Mouse (Mus musculus) forebrain, embryonic 13.5 days (tissue): Measurements from ENCODE around the gene Gldc. TPM values are rescaled to one million over a fixed set of nuclear protein-coding genes. Genes with fewer than 3 reads are reported as not detected.
A peak's percentile ranks its signal among the peaks of the same experiment; 100 is the strongest.

Experiments used
- ATAC-seq: fragments of 200-750 bp; cut with Nextera tagmentation; 2 replicates; pipeline ENCODE4 v1.8.0; 2017
- H3K27ac ChIP-seq: fragments of 300-500 bp; sonication (generic); 2 replicates; pipeline ENCODE4 v1.5.1; 2015; ENCODE audit warnings: inconsistent platforms, mild to moderate bottlenecking, moderate library complexity
- H3K27me3 ChIP-seq: fragments of 300-500 bp; sonication (generic); 2 replicates; pipeline ENCODE4 v1.6.1; 2015; ENCODE audit warnings: mild to moderate bottlenecking, inconsistent platforms
- H3K36me3 ChIP-seq: fragments of 300-500 bp; sonication (generic); 2 replicates; pipeline ENCODE4 v1.6.1; 2015; ENCODE audit warnings: mild to moderate bottlenecking, inconsistent platforms; ENCODE audit not compliant: poor library complexity, severe bottlenecking
- H3K4me1 ChIP-seq: fragments of 300-500 bp; sonication (generic); 2 replicates; pipeline ENCODE4 v1.6.1; 2015; ENCODE audit warnings: inconsistent platforms
- H3K4me2 ChIP-seq: fragments of 300-500 bp; sonication (generic); 2 replicates; pipeline ENCODE4 v1.6.1; 2015; ENCODE audit warnings: inconsistent platforms, mild to moderate bottlenecking, moderate library complexity
- H3K4me3 ChIP-seq: fragments of 300-500 bp; sonication (generic); 2 replicates; pipeline ENCODE4 v1.5.1; 2015; ENCODE audit warnings: mild to moderate bottlenecking, inconsistent platforms
- H3K9ac ChIP-seq: fragments of 300-500 bp; sonication (generic); 2 replicates; pipeline ENCODE4 v1.6.1; 2015; ENCODE audit warnings: mild to moderate bottlenecking, inconsistent platforms
- H3K9me3 ChIP-seq: fragments of 300-500 bp; sonication (generic); replicated peaks from 2 replicates; pipeline ENCODE4 v1.6.1; 2016; ENCODE audit warnings: inconsistent platforms
- WGBS: fragments of 180-500 bp; shearing (Covaris S2); methylation state at CpG from one replicate; pipeline ENCODE4 v1.1.7; 2015; 5-methylcytosine and 5-hydroxymethylcytosine counted together
- polyA plus RNA-seq: library from polyadenylated mRNA; unstranded; fragments of >200 nt; fragmentation: Nextera tagmentation; extraction: Ambion mirVana; gene quantifications from 2 replicates; pipeline ENCODE4 v1.2.1, GENCODE M21; 2015

Gene Gldc
- polyA plus RNA-seq, 1 experiment from 2014 or later = 23.5 TPM

- Histone ChIP-seq H3K9me3 (no peaks in the 10 kb centered on the region), H3K4me3 (no peak overlapping the region), H3K27me3 (no peaks in the 10 kb centered on the region), H3K4me2 (no peak overlapping the region), H3K36me3 (0 out of 2 replicates have a peak, but pooled peaks cover 5% of the 10 kb centered on the region), H3K27ac (no peak overlapping the region; the same call in 1 of the 2 replicates), H3K4me1 (peaks cover 54% of the 10 kb centered on the region), H3K9ac (no peak overlapping the region)
- 91% methylated on average over 5 of the region's 5 CpGs for WGBS
- no peak for ATAC-seq
Observed at GRCm38 (mm10) chr19:30115606-30116005, 59.6 kb downstream of the Gldc start.

- Histone ChIP-seq H3K4me1 (peaks cover 53% of the 10 kb centered on the region), H3K9ac (no peak overlapping the region), H3K36me3 (peaks cover 11% of the 10 kb centered on the region; the same call in 1 of the 2 replicates), H3K27ac (0 out of 2 replicates have a peak overlapping the region, but pooled peaks have one; percentile 19), H3K4me3 (no peak overlapping the region), H3K27me3 (no peaks in the 10 kb centered on the region), H3K4me2 (peak overlapping the region; percentile 20; the same call in 1 of the 2 replicates), H3K9me3 (no peaks in the 10 kb centered on the region)
- no peak; the same call in 1 of the 2 replicates for ATAC-seq
- 43% methylated on average over 14 of the region's 14 CpGs for WGBS
Observed at GRCm38 (mm10) chr19:30114919-30115441, 60.2 kb downstream of the Gldc start.

- Histone ChIP-seq H3K9me3 (no peaks in the 10 kb centered on the region), H3K4me2 (no peak overlapping the region), H3K27ac (peak overlapping the region; percentile 54; the same call in 1 of the 2 replicates), H3K4me3 (no peak overlapping the region), H3K36me3 (peaks cover 15% of the 10 kb centered on the region; the same call in 1 of the 2 replicates), H3K4me1 (peaks cover 40% of the 10 kb centered on the region), H3K9ac (no peak overlapping the region), H3K27me3 (no peaks in the 10 kb centered on the region)
- ATAC-seq = no peak
- WGBS = 46% methylated on average over 16 of the region's 16 CpGs
Observed at GRCm38 (mm10) chr19:30112961-30113688, 62.1 kb downstream of the Gldc start.

- 99% methylated on average over 3 of the region's 3 CpGs for WGBS
- H3K4me1 ChIP-seq = peaks cover 33% of the 10 kb centered on the region
- ATAC-seq = no peak
Observed at GRCm38 (mm10) chr19:30111421-30111820, 63.8 kb downstream of the Gldc start.

GRCm38 (mm10) chr19:30109122-30109521 is 66.1 kb downstream of the Gldc start:
- 60% methylated on average over 6 of the region's 6 CpGs for WGBS
- Histone ChIP-seq H3K4me3 (no peak overlapping the region), H3K27me3 (no peaks in the 10 kb centered on the region), H3K27ac (peak overlapping the region; percentile 57), H3K4me1 (peaks cover 22% of the 10 kb centered on the region), H3K4me2 (no peak overlapping the region), H3K9ac (no peak overlapping the region), H3K36me3 (peaks cover 23% of the 10 kb centered on the region; the same call in 1 of the 2 replicates), H3K9me3 (no peaks in the 10 kb centered on the region)
- peak; percentile 44 for ATAC-seq

More at GRCm38 (mm10) chr19:30111421-30111820, 63.8 kb downstream of the Gldc start:
- Histone ChIP-seq H3K36me3 (peaks cover 15% of the 10 kb centered on the region; the same call in 1 of the 2 replicates), H3K27me3 (no peaks in the 10 kb centered on the region), H3K9me3 (no peaks in the 10 kb centered on the region), H3K4me3 (no peak overlapping the region), H3K9ac (no peak overlapping the region), H3K4me2 (no peak overlapping the region), H3K27ac (no peak overlapping the region)

- no peaks in the 10 kb centered on the region for H3K9me3 ChIP-seq
- no peak overlapping the region for H3K4me2 ChIP-seq
- no peak overlapping the region for H3K9ac ChIP-seq
- peak overlapping the region; percentile 57 for H3K27ac ChIP-seq
- ATAC-seq = no peak
- peaks cover 21% of the 10 kb centered on the region for H3K4me1 ChIP-seq
- H3K27me3 ChIP-seq = no peaks in the 10 kb centered on the region
- H3K4me3 ChIP-seq = no peak overlapping the region
- peaks cover 25% of the 10 kb centered on the region; the same call in 1 of the 2 replicates for H3K36me3 ChIP-seq
Observed at GRCm38 (mm10) chr19:30108616-30109015, 66.6 kb downstream of the Gldc start.

- peaks cover 33% of the 10 kb centered on the region for H3K36me3 ChIP-seq
- H3K27me3 ChIP-seq = no peaks in the 10 kb centered on the region
- no peak overlapping the region for H3K4me2 ChIP-seq
- no peak overlapping the region for H3K4me3 ChIP-seq
- ATAC-seq = no peak
- 0 out of 2 replicates have a peak, but pooled peaks cover 8% of the 10 kb centered on the region for H3K4me1 ChIP-seq
- peak overlapping the region; percentile 7; the same call in 1 of the 2 replicates for H3K27ac ChIP-seq
- no peaks in the 10 kb centered on the region for H3K9me3 ChIP-seq
- H3K9ac ChIP-seq = no peak overlapping the region
- 67% methylated on average over 10 of the region's 10 CpGs for WGBS
Observed at GRCm38 (mm10) chr19:30107221-30107845, 67.9 kb downstream of the Gldc start.

GRCm38 (mm10) chr19:30105045-30105842 is 70.0 kb downstream of the Gldc start:
- H3K4me3 ChIP-seq = no peak overlapping the region
- WGBS = 87% methylated on average over 6 of the region's 6 CpGs
- no peak for ATAC-seq
- H3K27ac ChIP-seq = no peak overlapping the region
- H3K4me2 ChIP-seq = no peak overlapping the region
- 0 out of 2 replicates have a peak, but pooled peaks cover 8% of the 10 kb centered on the region for H3K4me1 ChIP-seq
- H3K9me3 ChIP-seq = no peaks in the 10 kb centered on the region
- no peak overlapping the region for H3K9ac ChIP-seq
- peaks cover 42% of the 10 kb centered on the region for H3K36me3 ChIP-seq
- no peaks in the 10 kb centered on the region for H3K27me3 ChIP-seq

- no peak for ATAC-seq
- H3K4me3 ChIP-seq = no peak overlapping the region
- H3K27ac ChIP-seq = no peak overlapping the region
- H3K27me3 ChIP-seq = no peaks in the 10 kb centered on the region
- no peak overlapping the region for H3K9ac ChIP-seq
- 94% methylated on average over 6 of the region's 6 CpGs for WGBS
- peaks cover 61% of the 10 kb centered on the region for H3K36me3 ChIP-seq
- 0 out of 2 replicates have a peak, but pooled peaks cover 6% of the 10 kb centered on the region for H3K4me1 ChIP-seq
- H3K9me3 ChIP-seq = no peaks in the 10 kb centered on the region
- H3K4me2 ChIP-seq = no peak overlapping the region
Observed at GRCm38 (mm10) chr19:30102620-30103019, 72.6 kb downstream of the Gldc start.

- H3K36me3 ChIP-seq = peaks cover 77% of the 10 kb centered on the region
Observed at GRCm38 (mm10) chr19:30100571-30100970, 74.7 kb downstream of the Gldc start.

GRCm38 (mm10) chr19:30097039-30097438 is 78.2 kb downstream of the Gldc start:
- no peak overlapping the region for H3K9ac ChIP-seq
- H3K9me3 ChIP-seq = no peaks in the 10 kb centered on the region
- WGBS = 48% methylated on average over 4 of the region's 4 CpGs
- no peak overlapping the region for H3K4me2 ChIP-seq
- H3K27ac ChIP-seq = 0 out of 2 replicates have a peak overlapping the region, but pooled peaks have one; percentile 20
- peaks cover 11% of the 10 kb centered on the region; the same call in 1 of the 2 replicates for H3K4me1 ChIP-seq
- no peaks in the 10 kb centered on the region for H3K27me3 ChIP-seq
- peaks cover 97% of the 10 kb centered on the region for H3K36me3 ChIP-seq
- no peak overlapping the region for H3K4me3 ChIP-seq
- ATAC-seq = peak; percentile 30; the same call in 1 of the 2 replicates

More at GRCm38 (mm10) chr19:30100571-30100970, 74.7 kb downstream of the Gldc start:
- Histone ChIP-seq H3K27ac (no peak overlapping the region), H3K9me3 (no peaks in the 10 kb centered on the region), H3K4me1 (0 out of 2 replicates have a peak, but pooled peaks cover 11% of the 10 kb centered on the region), H3K27me3 (no peaks in the 10 kb centered on the region), H3K4me2 (no peak overlapping the region), H3K9ac (no peak overlapping the region), H3K4me3 (no peak overlapping the region)
- 94% methylated on average over 12 of the region's 12 CpGs for WGBS
- ATAC-seq = no peak
